Mouse (Mus musculus) urinary bladder, postnatal 10 days (tissue): ENCODE measurements around the gene Vac14.

Experiments
- DNase-seq: peaks from one replicate; pipeline ENCODE4 v3.0.0; 2022; ENCODE audit warnings: low spot score

Vac14 gene

DNA sequence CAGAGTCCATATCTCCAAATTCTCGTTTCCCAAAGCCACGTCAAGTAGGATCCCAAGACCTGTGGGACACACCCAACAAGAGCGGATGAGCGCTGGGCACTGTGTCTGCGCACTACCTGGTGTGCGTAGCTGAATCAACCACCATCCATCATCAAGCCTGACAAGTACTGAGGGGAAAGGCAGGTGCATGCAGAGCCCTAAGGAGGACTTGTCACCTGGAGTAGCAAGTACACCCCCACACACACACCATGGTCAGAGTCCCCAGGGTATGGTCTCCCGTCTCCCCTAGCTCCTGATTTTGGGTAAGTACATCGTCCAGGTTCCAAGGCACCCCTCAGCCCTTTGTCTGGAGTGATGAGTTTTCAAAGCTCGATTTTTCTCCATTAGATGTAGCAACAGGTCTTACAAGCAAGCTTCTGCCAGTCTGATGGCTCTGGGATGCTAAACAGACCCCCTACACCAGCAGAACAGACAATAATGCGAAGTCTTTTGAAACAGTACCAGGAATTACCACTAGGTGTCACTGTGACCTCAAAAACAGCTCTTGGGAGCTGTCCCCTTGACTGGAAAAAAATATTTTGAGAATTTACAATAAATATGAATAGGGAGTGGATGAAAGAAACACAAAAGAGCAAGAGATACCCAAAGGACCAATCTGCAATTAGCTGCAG is 131.2 kb downstream of the Vac14 start:
- DNase-seq: no peak

GRCm38 (mm10) chr8:110750269-110750668 is 131.9 kb downstream of the Vac14 start:
- DNase-seq: no peak

- DNase-seq: no peak
These were observed 133.1 kb downstream of the Vac14 start for GRCm38 (mm10) chr8:110751490-110751889.

DNA sequence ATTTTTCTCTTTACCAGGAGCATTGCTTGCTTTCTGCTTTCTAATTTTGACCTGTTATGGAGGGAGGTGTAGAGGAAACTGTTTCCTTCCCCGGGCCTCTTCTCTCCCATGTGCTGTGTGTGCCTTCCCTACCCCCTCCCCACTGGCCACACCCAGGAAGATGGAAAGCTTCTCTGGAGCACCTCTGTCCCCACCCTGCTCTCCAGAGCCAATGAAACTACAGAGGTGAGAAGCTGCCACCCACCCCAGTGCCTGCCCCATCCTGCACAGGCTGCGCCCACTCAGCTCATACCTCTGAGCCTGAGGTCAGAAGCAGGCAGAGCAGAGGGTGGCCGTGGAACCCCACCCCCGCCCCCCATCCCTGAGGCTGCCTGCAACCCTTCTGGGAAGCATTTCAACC is 136.3 kb downstream of the Vac14 start:
- DNase-seq: no peak

DNA sequence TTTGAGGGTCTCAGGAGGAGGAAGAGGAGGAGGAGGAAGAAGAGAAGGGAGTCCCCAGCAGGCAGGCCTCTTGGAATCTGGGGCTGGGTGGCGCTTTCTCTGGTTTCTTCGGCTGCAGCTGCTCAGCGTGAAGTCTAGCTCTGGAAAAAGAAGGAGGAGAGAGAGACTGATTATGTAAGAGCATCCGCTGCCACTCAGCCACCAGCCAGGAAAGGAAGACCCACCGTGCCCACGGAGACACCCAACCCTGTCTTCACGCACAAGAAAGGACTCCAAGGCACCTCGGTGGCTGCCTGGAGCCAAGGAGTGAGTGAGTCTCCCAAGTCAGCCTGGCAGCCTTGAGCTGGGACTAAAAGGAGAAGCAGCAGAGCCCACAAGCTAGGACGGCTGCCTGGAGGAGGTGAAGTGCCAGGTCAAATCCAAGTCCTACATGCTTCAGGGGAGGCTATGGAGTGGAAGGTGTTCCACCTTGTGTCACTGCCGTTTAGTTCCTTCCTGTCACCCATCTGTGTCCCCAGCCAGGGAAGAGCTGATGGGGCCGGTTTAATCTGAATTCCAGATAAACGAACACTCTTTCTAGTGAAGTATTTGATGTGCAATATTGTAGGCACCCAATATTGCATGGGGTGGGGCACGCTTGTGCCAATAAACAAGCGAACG is 137.3 kb downstream of the Vac14 start:
- DNase-seq: no peak

GRCm38 (mm10) chr8:110756196-110756595 is 137.8 kb downstream of the Vac14 start:
- DNase-seq: no peak

DNA sequence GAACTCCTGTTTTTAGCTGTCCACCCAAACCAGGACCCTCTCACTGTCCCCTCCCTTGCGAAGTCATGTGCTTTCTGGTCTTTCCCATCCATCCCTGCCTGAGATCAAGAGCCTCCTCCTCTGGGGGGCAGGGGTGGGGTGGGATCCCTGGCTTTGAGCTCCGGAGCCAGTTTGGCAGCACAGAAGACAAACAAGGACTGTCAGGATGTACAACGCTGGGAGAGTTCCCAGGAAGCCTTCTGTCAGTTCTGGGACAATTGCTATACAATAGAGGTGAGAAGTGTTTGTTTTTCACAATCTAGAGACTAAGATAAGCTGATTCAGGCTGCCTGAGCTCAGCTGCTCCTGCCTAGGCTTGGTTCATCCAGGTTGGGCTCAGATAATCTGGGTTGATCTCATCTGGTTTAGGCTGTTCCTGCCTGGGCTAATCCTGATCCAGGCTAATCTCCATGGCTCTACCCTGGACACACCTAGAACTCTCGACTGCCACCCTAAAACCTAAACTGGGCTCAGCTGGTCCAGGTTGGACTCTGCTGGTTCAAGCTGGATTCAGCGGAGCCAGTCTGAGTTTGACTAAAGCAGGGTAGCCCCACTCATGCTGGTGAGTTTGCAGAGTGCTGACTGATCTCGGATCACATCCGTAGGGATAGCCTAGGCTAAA is 142.0 kb downstream of the Vac14 start:
- no peak for DNase-seq

DNA sequence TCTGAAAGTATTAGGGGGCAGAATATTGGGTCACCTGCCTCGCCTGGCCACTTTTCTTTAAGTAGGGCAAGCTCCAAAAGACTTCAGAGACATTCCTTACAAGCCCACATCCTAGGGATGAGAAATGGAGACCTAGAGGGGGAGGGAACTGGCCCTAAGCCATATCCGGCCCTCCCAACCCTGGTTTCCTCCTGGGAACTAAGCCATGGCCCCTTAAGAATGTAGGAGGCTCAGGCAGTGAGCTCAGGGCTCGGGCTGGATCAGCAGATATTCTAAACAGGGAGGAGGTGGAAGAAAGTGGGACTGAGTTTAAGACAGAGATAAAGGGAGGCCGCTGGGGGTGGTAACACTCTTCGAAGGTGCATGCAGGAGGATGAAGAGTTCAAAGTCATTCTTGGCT is 142.8 kb downstream of the Vac14 start:
- no peak for DNase-seq

DNA sequence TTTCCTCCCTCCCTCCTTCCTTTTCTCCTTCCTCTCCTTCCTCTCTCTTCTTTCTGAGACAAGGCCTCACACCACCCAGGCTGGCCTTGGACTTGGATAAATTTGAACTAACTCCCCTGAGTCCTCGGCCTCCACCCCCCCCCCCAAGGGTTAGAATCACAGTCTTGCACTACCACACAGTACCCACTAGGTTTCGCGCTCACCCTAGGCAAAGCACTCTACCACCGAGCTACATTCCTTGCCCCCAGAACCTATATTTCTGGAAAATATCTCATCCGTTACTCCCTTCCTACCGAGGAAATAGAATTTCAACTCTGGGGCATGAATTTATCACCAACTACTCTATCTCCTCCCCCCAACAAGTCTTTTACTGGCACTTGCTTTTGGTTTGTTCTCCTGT is 143.6 kb downstream of the Vac14 start:
- no peak for DNase-seq

- DNase-seq: no peak
These were observed 146.3 kb downstream of the Vac14 start for GRCm38 (mm10) chr8:110764671-110765070.

DNA sequence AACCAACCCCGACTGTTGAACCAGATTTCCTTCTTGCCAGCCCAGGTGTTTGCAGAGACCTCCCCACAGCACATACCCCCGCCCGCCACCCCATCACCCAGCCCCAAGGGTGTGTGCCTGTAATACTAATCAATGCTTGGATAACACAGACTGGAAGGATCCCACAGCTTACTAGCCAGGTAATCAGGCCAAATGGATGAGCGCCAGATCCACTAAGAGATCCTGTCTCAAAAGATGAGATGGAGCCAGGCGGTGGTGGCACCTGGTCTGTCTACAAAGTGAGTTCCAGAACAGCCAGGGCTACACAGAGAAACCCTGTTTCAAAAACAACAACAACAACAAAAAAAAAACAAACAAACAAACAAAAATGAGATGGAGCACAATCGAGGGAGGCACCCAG is 148.9 kb downstream of the Vac14 start:
- DNase-seq: no peak
